Mouse (Mus musculus) small intestine, adult 2 months (tissue): ENCODE measurements around the gene Ocm.

Experiments
- CTCF ChIP-seq: fragments of 200-500 bp; IDR thresholded peaks from 2 replicates; pipeline ENCODE4 v1.5.1; 2012; ENCODE audit warnings: low read depth, mild to moderate bottlenecking, control low read depth, inconsistent platforms, low read length, moderate library complexity, mixed read lengths; ENCODE audit not compliant: insufficient replicate concordance, insufficient read length; ENCODE audit errors: extremely low read depth
- POLR2A ChIP-seq: fragments of 200-500 bp; IDR thresholded peaks from 2 replicates; pipeline ENCODE4 v1.6.1; 2012; ENCODE audit warnings: low read depth, mild to moderate bottlenecking, control low read depth, inconsistent platforms, low read length, moderate library complexity

- TF ChIP-seq POLR2A (no peak), CTCF (no peak)
These were observed 50.2 kb downstream of the Ocm start for GRCm38 (mm10) chr5:143976232-143976631.
